ENCODE assay signal across 8 mouse cellular contexts in genomic region chr12:117447843-117448728, GRCm38 (mm10).
DNase-seq lines count a peak whose midpoint lies in the region; ATAC-seq lines count a peak whose summit lies in the region.

No protein-coding gene starts in this region.

- H3K27me3 ChIP-seq in midbrain, embryonic 10.5 days (ENCODE audit: low read depth, poor library complexity, severe bottlenecking): no peaks in the 10 kb centered on the region
- no peaks in the 10 kb centered on the region for H3K27me3 ChIP-seq in midbrain, embryonic 13.5 days
- H3K27me3 ChIP-seq in hindbrain, embryonic 15.5 days: no peaks in the 10 kb centered on the region

- intact Hi-C loops in heart, postnatal 10 days (cut with DNase I): loop anchor here (5.0 kb wide), 1 partner anchor 84 kb away; no protein-coding TSS in a partner anchor

- H3K9ac ChIP-seq in midbrain, embryonic 13.5 days (replicated peaks): no peak overlapping the region
- H3K9ac ChIP-seq in hindbrain, embryonic 15.5 days: no peak overlapping the region

- peak overlapping the region; percentile 29 for H3K27ac ChIP-seq in midbrain, embryonic 10.5 days (replicated peaks)
- no peak overlapping the region for H3K27ac ChIP-seq in midbrain, embryonic 13.5 days
- H3K27ac ChIP-seq in hindbrain, embryonic 15.5 days (replicated peaks): no peak overlapping the region

- no peak overlapping the region for H3K4me3 ChIP-seq in midbrain, embryonic 10.5 days
- H3K4me3 ChIP-seq in midbrain, embryonic 13.5 days (replicated peaks): no peak overlapping the region
- H3K4me3 ChIP-seq in hindbrain, embryonic 15.5 days: no peak overlapping the region

- no peaks in the 10 kb centered on the region for H3K9me3 ChIP-seq in midbrain, embryonic 10.5 days (replicated peaks)
- H3K9me3 ChIP-seq in midbrain, embryonic 13.5 days: no peaks in the 10 kb centered on the region
- no peaks in the 10 kb centered on the region for H3K9me3 ChIP-seq in hindbrain, embryonic 15.5 days

- no peak overlapping the region for H3K4me2 ChIP-seq in midbrain, embryonic 13.5 days (replicated peaks)
- H3K4me2 ChIP-seq in hindbrain, embryonic 15.5 days: no peak overlapping the region

- WGBS in midbrain, embryonic 10.5 days: 68% methylated on average over 19 of the region's 19 CpGs
- WGBS in midbrain, embryonic 13.5 days: 60% methylated on average over 19 of the region's 19 CpGs
- WGBS in hindbrain, embryonic 15.5 days: 59% methylated on average over 19 of the region's 19 CpGs

- no peak for ATAC-seq in midbrain, embryonic 13.5 days
- ATAC-seq in hindbrain, embryonic 15.5 days (ENCODE audit: low FRiP score, low read depth): 0 out of 2 replicates have a peak, but pooled peaks have one; percentile 15
- ATAC-seq in frontal cortex, adult (ENCODE audit: low TSS enrichment): no peak

- H3K4me1 ChIP-seq in midbrain, embryonic 10.5 days: peaks cover 18% of the 10 kb centered on the region
- peaks cover 8% of the 10 kb centered on the region; the same call in 1 of the 2 replicates for H3K4me1 ChIP-seq in midbrain, embryonic 13.5 days (replicated peaks)
- peaks cover 3% of the 10 kb centered on the region; the same call in 1 of the 2 replicates for H3K4me1 ChIP-seq in hindbrain, embryonic 15.5 days (replicated peaks)

- peak; percentile 22 to 32 for DNase-seq in heart, adult 18-20 months
- no peak for DNase-seq in heart, postnatal 10 days
- no peak for DNase-seq in midbrain, embryonic 10.5 days (ENCODE audit: low spot score)
- DNase-seq in ZHBTc4 (ENCODE audit: low read depth, low spot score): peak; percentile 22
- DNase-seq in testis, postnatal 10 days (ENCODE audit: low spot score): no peak

- H3K36me3 ChIP-seq in midbrain, embryonic 10.5 days: no peaks in the 10 kb centered on the region
- H3K36me3 ChIP-seq in midbrain, embryonic 13.5 days: no peaks in the 10 kb centered on the region
- H3K36me3 ChIP-seq in hindbrain, embryonic 15.5 days: no peaks in the 10 kb centered on the region

Comparison
In these comparisons a context has a peak if more than half of its experiments do, and no peak if none do; other contexts are left out.
1. DNase-seq: peak in heart, adult 18-20 months (2 of 2) and ZHBTc4 (single experiment); none in heart, postnatal 10 days (0 of 2), midbrain, embryonic 10.5 days (single experiment) and testis, postnatal 10 days (single experiment).